Mouse (Mus musculus) kidney, adult 2 months (tissue): ENCODE results near the gene Ets2. TPM values are rescaled to one million over a fixed set of nuclear protein-coding genes. Genes with fewer than 3 reads are reported as not detected.
A peak's percentile ranks its signal among the peaks of the same experiment; 100 is the strongest.
"Not testable (repeated sequence)": the region's sequence is repeated elsewhere in the genome, so short reads cannot be mapped to it uniquely, and the experiment has no call there.

Source experiments
- DNase-seq: peaks from one replicate; pipeline ENCODE4 v3.0.0; 2021
- H3K27ac ChIP-seq: fragments of 200-500 bp; 2 replicates; pipeline ENCODE4 v1.5.1; 2012; ENCODE audit warnings: low read depth, low read length, control low read depth, inconsistent platforms; ENCODE audit not compliant: insufficient read depth
- H3K27me3 ChIP-seq: fragments of 200-500 bp; replicated peaks from 2 replicates; pipeline ENCODE4 v1.6.1; 2012; ENCODE audit warnings: mild to moderate bottlenecking, moderate library complexity, low read length, inconsistent platforms; ENCODE audit not compliant: control insufficient read depth, insufficient read depth
- H3K36me3 ChIP-seq: fragments of 200-500 bp; 2 replicates; pipeline ENCODE4 v1.6.1; 2012; ENCODE audit warnings: mild to moderate bottlenecking, moderate library complexity, low read length, inconsistent platforms; ENCODE audit not compliant: control insufficient read depth, insufficient read depth
- H3K4me1 ChIP-seq: fragments of 200-500 bp; 2 replicates; pipeline ENCODE4 v1.6.1; 2011; ENCODE audit warnings: low read length; ENCODE audit not compliant: control insufficient read depth, insufficient read depth
- H3K4me3 ChIP-seq: fragments of 200-500 bp; 2 replicates; pipeline ENCODE4 v1.5.1; 2011; ENCODE audit warnings: mild to moderate bottlenecking, low read depth, low read length, control low read depth; ENCODE audit not compliant: insufficient read depth
- CTCF ChIP-seq: fragments of 200-500 bp; conservative IDR thresholded peaks from 2 replicates; pipeline ENCODE4 v1.5.1; 2011; ENCODE audit warnings: low read depth, mild to moderate bottlenecking, control low read depth, low read length, moderate library complexity, mixed read lengths; ENCODE audit not compliant: insufficient read depth, insufficient read length
- POLR2A ChIP-seq: fragments of 200-500 bp; IDR thresholded peaks from one replicate; pipeline ENCODE4 v1.6.1; 2011; ENCODE audit warnings: low read depth, low read length, control low read depth
- WGBS: fragments of 180-500 bp; shearing (Covaris S2); methylation state at CpG from one replicate; pipeline ENCODE4 v1.1.7; 2018; 5-methylcytosine and 5-hydroxymethylcytosine counted together
- polyA plus RNA-seq: library from polyadenylated mRNA; depleted of rRNA; stranded (reverse); fragments of >200 nt; gene quantifications from 2 replicates; pipeline ENCODE4 v1.2.3, GENCODE M21; 2012

The Ets2 gene
- polyA plus RNA-seq, 1 experiment: 33.8 TPM

GRCm38 (mm10) chr16:95708211-95709004 is 6.5 kb downstream of the Ets2 start:
- TF ChIP-seq CTCF (no peak), POLR2A (no peak)
- H3K27me3 ChIP-seq: no peaks in the 10 kb centered on the region
- DNase-seq: peak; percentile 57
- 0 out of 2 replicates have a peak, but pooled peaks cover 5% of the 10 kb centered on the region for H3K4me1 ChIP-seq
- WGBS: 33% methylated on average over 21 of the region's 21 CpGs
- H3K4me3 ChIP-seq: no peak overlapping the region
- peaks cover 2% of the 10 kb centered on the region; the same call in 1 of the 2 replicates for H3K36me3 ChIP-seq
- H3K27ac ChIP-seq: peak overlapping the region; percentile 39; the same call in 1 of the 2 replicates

GRCm38 (mm10) chr16:95709175-95709574 is 7.3 kb downstream of the Ets2 start:
- 52% methylated on average over 4 of the region's 4 CpGs for WGBS

GRCm38 (mm10) chr16:95710129-95710528 is 8.3 kb downstream of the Ets2 start:
- H3K36me3 ChIP-seq: peaks cover 2% of the 10 kb centered on the region; the same call in 1 of the 2 replicates
- no peak for TF ChIP-seq POLR2A
- TF ChIP-seq CTCF: no peak
- H3K4me3 ChIP-seq: no peak overlapping the region
- 90% methylated on average over 6 of the region's 6 CpGs for WGBS
- H3K4me1 ChIP-seq: 0 out of 2 replicates have a peak, but pooled peaks cover 5% of the 10 kb centered on the region
- no peak overlapping the region for H3K27ac ChIP-seq
- no peaks in the 10 kb centered on the region for H3K27me3 ChIP-seq
- no peak for DNase-seq

More at GRCm38 (mm10) chr16:95709175-95709574, 7.3 kb downstream of the Ets2 start:
- peaks cover 2% of the 10 kb centered on the region; the same call in 1 of the 2 replicates for H3K36me3 ChIP-seq
- 0 out of 2 replicates have a peak, but pooled peaks cover 5% of the 10 kb centered on the region for H3K4me1 ChIP-seq
- no peak overlapping the region for H3K4me3 ChIP-seq
- 0 out of 2 replicates have a peak overlapping the region, but pooled peaks have one; percentile 2 for H3K27ac ChIP-seq
- no peaks in the 10 kb centered on the region for H3K27me3 ChIP-seq
- peak; percentile 54 for DNase-seq
- TF ChIP-seq CTCF: no peak
- no peak for TF ChIP-seq POLR2A

- Histone ChIP-seq H3K4me1 (0 out of 2 replicates have a peak, but pooled peaks cover 5% of the 10 kb centered on the region), H3K4me3 (no peak overlapping the region), H3K27me3 (no peaks in the 10 kb centered on the region), H3K27ac (no peak overlapping the region), H3K36me3 (peaks cover 5% of the 10 kb centered on the region; the same call in 1 of the 2 replicates)
- 84% methylated on average over 10 of the region's 10 CpGs for WGBS
- no peak for DNase-seq
- TF ChIP-seq CTCF: no peak
- TF ChIP-seq POLR2A: no peak
Measured at GRCm38 (mm10) chr16:95712121-95712520, 10.2 kb downstream of the Ets2 start.

GRCm38 (mm10) chr16:95713077-95713476 is 11.2 kb downstream of the Ets2 start:
- not testable (repeated sequence) for H3K4me1 ChIP-seq, DNase-seq, H3K27me3 ChIP-seq, H3K27ac ChIP-seq, H3K4me3 ChIP-seq, H3K36me3 ChIP-seq
- WGBS: 85% methylated on average over 2 of the region's 2 CpGs

- no peaks in the 10 kb centered on the region for H3K4me1 ChIP-seq
- no peaks in the 10 kb centered on the region for H3K27me3 ChIP-seq
- H3K36me3 ChIP-seq: peaks cover 15% of the 10 kb centered on the region
- no peak overlapping the region for H3K27ac ChIP-seq
- 79% methylated on average over 11 of the region's 11 CpGs for WGBS
- TF ChIP-seq CTCF (no peak), POLR2A (no peak)
- no peak overlapping the region for H3K4me3 ChIP-seq
- no peak for DNase-seq
Measured at GRCm38 (mm10) chr16:95715026-95715425, 13.2 kb downstream of the Ets2 start.

- TF ChIP-seq POLR2A (no peak), CTCF (no peak)
- Histone ChIP-seq H3K4me1 (no peaks in the 10 kb centered on the region), H3K27ac (no peak overlapping the region; the same call in 1 of the 2 replicates), H3K36me3 (peaks cover 23% of the 10 kb centered on the region), H3K27me3 (no peaks in the 10 kb centered on the region), H3K4me3 (no peak overlapping the region)
- DNase-seq: no peak
- WGBS: 85% methylated on average over 12 of the region's 12 CpGs
Measured at GRCm38 (mm10) chr16:95716061-95716706, 14.3 kb downstream of the Ets2 start.
